Mouse (Mus musculus) 3134 (cell line): ENCODE results near the gene Colca2.

Experiments
- DNase-seq: peaks from one replicate; pipeline ENCODE4 v3.0.0-alpha.2; 2011; ENCODE audit warnings: low spot score; ENCODE audit not compliant: insufficient read length; ENCODE audit errors: extremely low read depth

The Colca2 gene

GRCm38 (mm10) chr9:51273581-51274154, 4.7 kb downstream of the Colca2 start:
- DNase-seq: no peak

GRCm38 (mm10) chr9:51272102-51272501, 6.3 kb downstream of the Colca2 start:
- DNase-seq: no peak

- DNase-seq: no peak
Measured at GRCm38 (mm10) chr9:51271073-51271472, 7.3 kb downstream of the Colca2 start.

- no peak for DNase-seq
Measured at GRCm38 (mm10) chr9:51268852-51269251, 9.5 kb downstream of the Colca2 start.

- DNase-seq: no peak
Measured at GRCm38 (mm10) chr9:51258426-51258825, 19.9 kb downstream of the Colca2 start.

GRCm38 (mm10) chr9:51256780-51257502, 21.4 kb downstream of the Colca2 start:
- no peak for DNase-seq

- no peak for DNase-seq
Measured at GRCm38 (mm10) chr9:51238741-51239385, 39.5 kb downstream of the Colca2 start.

- DNase-seq: no peak
Measured at GRCm38 (mm10) chr9:51232163-51232562, 46.2 kb downstream of the Colca2 start.

- DNase-seq: no peak
Measured at GRCm38 (mm10) chr9:51230701-51231389, 47.5 kb downstream of the Colca2 start.

GRCm38 (mm10) chr9:51225636-51226166, 52.7 kb downstream of the Colca2 start:
- DNase-seq: no peak
